Mouse (Mus musculus) right cerebral cortex, postnatal 14 days (tissue): ENCODE measurements around the gene Rnf135.
A peak's percentile ranks its signal among the peaks of the same experiment; 100 is the strongest.
"Not testable (repeated sequence)": the region's sequence is repeated elsewhere in the genome, so short reads cannot be mapped to it uniquely, and the experiment has no call there.

Experiments
- DNase-seq: peaks from one replicate; pipeline ENCODE4 v3.0.0; 2022

Rnf135 gene

DNA sequence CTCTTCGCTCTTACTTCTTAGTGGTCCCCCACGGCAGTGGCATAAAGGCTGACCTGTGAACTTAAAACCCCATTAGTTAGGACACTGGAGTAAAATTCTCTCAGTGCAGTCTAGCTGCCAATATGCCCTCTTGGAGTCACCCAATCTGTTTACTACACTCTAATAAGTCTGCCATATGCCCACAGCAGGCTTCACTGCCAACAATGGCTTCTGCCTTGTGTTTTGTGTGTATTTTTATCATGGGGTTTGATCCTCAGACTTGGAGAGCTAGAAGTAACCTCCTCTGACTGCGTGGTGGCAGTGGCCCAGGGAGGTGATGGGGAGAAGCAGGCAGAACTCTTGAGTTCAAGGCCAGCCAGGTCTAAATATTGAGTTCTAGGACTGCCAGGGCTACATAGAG, 20.4 kb downstream of the Rnf135 start:
- no peak for DNase-seq

GRCm38 (mm10) chr11:80204941-80205340, 21.3 kb downstream of the Rnf135 start:
- DNase-seq = no peak

GRCm38 (mm10) chr11:80208465-80208859, 24.8 kb downstream of the Rnf135 start:
- DNase-seq = no peak

DNA sequence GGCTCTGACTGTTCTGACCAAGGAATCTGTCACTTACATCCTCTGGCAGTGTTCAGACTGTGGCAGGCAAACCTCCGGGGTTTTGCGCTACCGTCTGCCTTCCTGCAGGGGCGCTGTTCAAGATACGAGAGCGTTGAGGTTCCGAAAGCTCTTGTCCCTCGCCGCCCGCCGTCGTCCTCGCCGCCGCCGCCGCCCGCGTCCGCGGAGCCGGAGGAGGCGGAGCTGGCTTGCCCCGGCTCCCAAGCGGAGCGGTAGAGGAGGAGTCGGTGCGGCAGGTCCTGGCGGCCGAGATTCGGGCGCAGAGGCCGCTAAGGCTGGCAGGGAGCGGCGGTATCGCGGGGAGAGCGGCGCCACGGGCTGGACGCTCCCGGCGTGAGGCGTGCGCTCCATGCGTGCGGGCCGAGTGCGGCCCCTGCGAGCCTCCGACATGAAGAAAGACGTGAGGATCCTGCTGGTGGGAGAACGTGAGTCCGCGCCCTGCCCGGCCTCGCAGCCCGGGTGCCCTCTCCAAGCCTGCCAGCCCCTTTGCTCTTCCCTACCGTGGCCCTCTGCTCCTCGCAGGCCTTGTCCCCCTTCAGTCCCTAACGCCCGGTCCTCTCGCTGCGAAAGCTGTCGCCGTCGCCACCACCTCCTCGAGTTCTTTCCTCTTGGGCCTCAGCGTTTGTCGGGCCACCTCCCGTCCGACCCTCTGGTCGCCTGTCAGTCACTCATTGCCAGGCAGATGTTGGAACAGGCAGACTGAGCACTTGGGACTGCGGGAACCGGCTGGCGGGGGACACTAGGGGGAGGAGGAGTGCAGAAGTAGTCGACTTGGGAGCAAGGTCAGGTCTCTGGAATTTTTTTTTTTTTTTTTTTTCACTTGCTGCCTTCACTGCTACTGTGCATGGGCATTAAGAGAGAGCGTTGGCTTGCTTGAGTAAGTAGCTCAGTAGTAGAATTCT, 25.5 kb downstream of the Rnf135 start, which contains the start of gene Rhot1:
Gene Rhot1 (plus strand): TSS at position 160 of the 941 bp plus-strand sequence.
- DNase-seq = peak; percentile 98

DNA sequence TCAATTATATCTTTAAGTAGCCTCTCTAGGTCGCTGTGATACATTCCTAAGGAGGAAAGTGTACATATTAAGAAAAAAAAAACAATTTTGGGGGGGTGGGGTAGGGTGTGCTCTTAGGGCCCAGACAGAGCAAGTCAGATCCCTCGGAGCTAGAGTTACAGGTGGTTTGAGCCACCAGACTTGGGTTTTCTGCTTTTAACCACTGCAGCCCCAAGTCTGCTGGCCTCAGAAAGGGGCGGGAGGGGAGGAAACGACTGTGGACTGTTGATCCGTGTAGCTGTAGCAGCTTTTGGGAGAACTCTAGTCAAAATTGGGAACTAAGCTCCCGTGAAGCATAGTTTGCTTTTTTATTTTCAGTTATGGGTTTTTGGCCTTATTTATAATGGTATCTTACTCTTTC, 26.7 kb downstream of the Rnf135 start:
- DNase-seq = no peak

DNA sequence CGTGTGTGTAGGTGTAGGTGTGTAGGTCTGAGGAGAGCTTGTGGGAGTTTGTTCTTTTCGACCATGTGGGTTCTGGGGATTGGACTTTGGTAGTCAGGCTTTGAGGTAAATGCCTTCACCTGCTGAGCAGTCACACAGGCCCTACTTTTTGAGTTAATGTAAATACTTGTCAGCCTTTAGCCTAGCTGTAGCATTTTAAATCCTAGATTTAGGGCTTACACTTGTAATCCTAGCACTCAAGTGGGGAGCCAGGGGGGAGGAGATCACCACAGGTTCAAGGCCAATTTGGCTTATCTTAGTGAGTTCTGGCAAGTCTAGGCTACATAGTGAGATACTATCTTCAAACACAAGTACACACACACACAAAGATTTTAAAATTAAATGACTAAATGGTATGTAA, 28.6 kb downstream of the Rnf135 start:
- DNase-seq = no peak

- DNase-seq = no peak
Measured at GRCm38 (mm10) chr11:80215291-80215690, 31.6 kb downstream of the Rnf135 start.

- DNase-seq = no peak
Measured at GRCm38 (mm10) chr11:80218657-80219293, 35.1 kb downstream of the Rnf135 start.

GRCm38 (mm10) chr11:80230066-80230465, 46.4 kb downstream of the Rnf135 start:
- DNase-seq = not testable (repeated sequence)

GRCm38 (mm10) chr11:80237278-80237677, 53.6 kb downstream of the Rnf135 start:
- DNase-seq = no peak

GRCm38 (mm10) chr11:80238306-80238705, 54.7 kb downstream of the Rnf135 start:
- DNase-seq = no peak

- no peak for DNase-seq
Measured at GRCm38 (mm10) chr11:80247026-80247425, 63.4 kb downstream of the Rnf135 start.

DNA sequence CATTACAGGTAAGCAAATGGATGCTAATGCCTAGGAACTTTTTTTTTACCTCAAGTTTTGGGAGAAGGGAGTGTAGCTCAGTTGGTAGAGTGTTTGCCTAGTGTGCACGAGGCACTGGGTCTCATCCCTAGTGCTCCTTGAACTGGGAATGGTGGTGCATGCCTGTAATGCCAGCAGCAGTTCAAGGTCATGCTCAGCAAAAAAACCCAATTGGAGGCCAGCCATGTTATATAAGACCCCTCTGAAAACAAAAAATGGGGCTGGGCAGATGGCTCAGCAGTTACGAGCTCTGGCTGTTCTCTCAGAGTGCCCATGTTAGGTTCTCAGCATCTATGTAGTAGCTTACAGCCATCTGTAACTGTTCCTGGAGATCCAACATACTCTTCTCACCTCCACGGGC, 64.9 kb downstream of the Rnf135 start:
- DNase-seq = no peak
